Mouse (Mus musculus): Measurements from ENCODE around the gene Hoxc11.

Gene Hoxc11

GRCm38 (mm10) chr15:102954192-102955006, at the start of gene Hoxc11:
Gene Hoxc11, plus strand, starts transcription at chr15:102954427.
- peak within 1 kb of the TSS; percentile 58 for H3K4me3 ChIP-seq (replicated peaks; ENCODE audit: low read length)
- no peak for TF ChIP-seq CTCF (conservative IDR thresholded peaks at IDR 0.05; ENCODE audit: low read length)
- TF ChIP-seq NANOG (IDR thresholded peaks at IDR 0.05; ENCODE audit: borderline replicate concordance, low read length) = no peak
- no peak for TF ChIP-seq POU5F1 (IDR thresholded peaks at IDR 0.05; ENCODE audit: borderline replicate concordance, low read length)
- peaks cover 5% of the 10 kb centered on the region; the same call in 1 of the 2 replicates for H3K9me3 ChIP-seq (ENCODE audit: low read length)
- peaks cover 48% of the 10 kb centered on the region for H3K4me1 ChIP-seq (replicated peaks; ENCODE audit: low read depth, low read length)
- peaks cover 96% of the 10 kb centered on the region for H3K27me3 ChIP-seq (ENCODE audit: insufficient read depth, low read length)
- H3K36me3 ChIP-seq (ENCODE audit: insufficient read depth, low read length) = no peaks in the 10 kb centered on the region

GRCm38 (mm10) chr15:102904946-102905345, 49.3 kb upstream of the Hoxc11 start:
- Histone ChIP-seq H3K4me1 (replicated peaks; ENCODE audit: low read depth, low read length) (peaks cover 1% of the 10 kb centered on the region), H3K4me3 (replicated peaks; ENCODE audit: low read length) (no peak overlapping the region), H3K27me3 (ENCODE audit: insufficient read depth, low read length) (peaks cover 62% of the 10 kb centered on the region), H3K9me3 (ENCODE audit: low read length) (no peaks in the 10 kb centered on the region), H3K36me3 (ENCODE audit: insufficient read depth, low read length) (no peaks in the 10 kb centered on the region)
- no peak for TF ChIP-seq CTCF (conservative IDR thresholded peaks at IDR 0.05; ENCODE audit: low read length)
- no peak for TF ChIP-seq NANOG (IDR thresholded peaks at IDR 0.05; ENCODE audit: borderline replicate concordance, low read length)
- TF ChIP-seq POU5F1 (IDR thresholded peaks at IDR 0.05; ENCODE audit: borderline replicate concordance, low read length) = no peak

GRCm38 (mm10) chr15:102909536-102909935, 44.7 kb upstream of the Hoxc11 start:
- Histone ChIP-seq H3K4me1 (replicated peaks; ENCODE audit: low read depth, low read length) (peaks cover 18% of the 10 kb centered on the region), H3K36me3 (ENCODE audit: insufficient read depth, low read length) (no peaks in the 10 kb centered on the region), H3K27me3 (ENCODE audit: insufficient read depth, low read length) (peaks cover 85% of the 10 kb centered on the region), H3K4me3 (replicated peaks; ENCODE audit: low read length) (no peak overlapping the region), H3K9me3 (ENCODE audit: low read length) (no peaks in the 10 kb centered on the region)
- TF ChIP-seq POU5F1 (IDR thresholded peaks at IDR 0.05; ENCODE audit: borderline replicate concordance, low read length) = no peak
- no peak for TF ChIP-seq CTCF (conservative IDR thresholded peaks at IDR 0.05; ENCODE audit: low read length)
- TF ChIP-seq NANOG (IDR thresholded peaks at IDR 0.05; ENCODE audit: borderline replicate concordance, low read length) = no peak

GRCm38 (mm10) chr15:102910038-102910437, 44.2 kb upstream of the Hoxc11 start:
- Histone ChIP-seq H3K27me3 (ENCODE audit: insufficient read depth, low read length) (peaks cover 85% of the 10 kb centered on the region), H3K36me3 (ENCODE audit: insufficient read depth, low read length) (no peaks in the 10 kb centered on the region), H3K4me1 (replicated peaks; ENCODE audit: low read depth, low read length) (peaks cover 18% of the 10 kb centered on the region), H3K4me3 (replicated peaks; ENCODE audit: low read length) (peak overlapping the region; percentile 67), H3K9me3 (ENCODE audit: low read length) (no peaks in the 10 kb centered on the region)
- TF ChIP-seq CTCF (conservative IDR thresholded peaks at IDR 0.05; ENCODE audit: low read length) = no peak
- TF ChIP-seq POU5F1 (IDR thresholded peaks at IDR 0.05; ENCODE audit: borderline replicate concordance, low read length) = no peak
- TF ChIP-seq NANOG (IDR thresholded peaks at IDR 0.05; ENCODE audit: borderline replicate concordance, low read length) = no peak

- Histone ChIP-seq H3K36me3 (ENCODE audit: insufficient read depth, low read length) (no peaks in the 10 kb centered on the region), H3K4me1 (replicated peaks; ENCODE audit: low read depth, low read length) (peaks cover 18% of the 10 kb centered on the region), H3K4me3 (replicated peaks; ENCODE audit: low read length) (peak overlapping the region; percentile 67), H3K9me3 (ENCODE audit: low read length) (no peaks in the 10 kb centered on the region), H3K27me3 (ENCODE audit: insufficient read depth, low read length) (peaks cover 83% of the 10 kb centered on the region)
- TF ChIP-seq NANOG (IDR thresholded peaks at IDR 0.05; ENCODE audit: borderline replicate concordance, low read length) (no peak), POU5F1 (IDR thresholded peaks at IDR 0.05; ENCODE audit: borderline replicate concordance, low read length) (no peak), CTCF (conservative IDR thresholded peaks at IDR 0.05; ENCODE audit: low read length) (no peak)
Observed at GRCm38 (mm10) chr15:102910496-102911095, 43.6 kb upstream of the Hoxc11 start.

- TF ChIP-seq NANOG (IDR thresholded peaks at IDR 0.05; ENCODE audit: borderline replicate concordance, low read length) (no peak), POU5F1 (IDR thresholded peaks at IDR 0.05; ENCODE audit: borderline replicate concordance, low read length) (no peak), CTCF (conservative IDR thresholded peaks at IDR 0.05; ENCODE audit: low read length) (no peak)
- Histone ChIP-seq H3K9me3 (ENCODE audit: low read length) (no peaks in the 10 kb centered on the region), H3K4me3 (replicated peaks; ENCODE audit: low read length) (peak overlapping the region; percentile 13; the same call in 1 of the 2 replicates), H3K27me3 (ENCODE audit: insufficient read depth, low read length) (peaks cover 87% of the 10 kb centered on the region), H3K4me1 (replicated peaks; ENCODE audit: low read depth, low read length) (peaks cover 18% of the 10 kb centered on the region), H3K36me3 (ENCODE audit: insufficient read depth, low read length) (no peaks in the 10 kb centered on the region)
Observed at GRCm38 (mm10) chr15:102913038-102913585, 41.1 kb upstream of the Hoxc11 start.

- peaks cover 85% of the 10 kb centered on the region for H3K27me3 ChIP-seq (ENCODE audit: insufficient read depth, low read length)
- no peak for TF ChIP-seq NANOG (IDR thresholded peaks at IDR 0.05; ENCODE audit: borderline replicate concordance, low read length)
- TF ChIP-seq CTCF (conservative IDR thresholded peaks at IDR 0.05; ENCODE audit: low read length) = no peak
- no peak for TF ChIP-seq POU5F1 (IDR thresholded peaks at IDR 0.05; ENCODE audit: borderline replicate concordance, low read length)
- no peak overlapping the region for H3K4me3 ChIP-seq (replicated peaks; ENCODE audit: low read length)
- H3K36me3 ChIP-seq (ENCODE audit: insufficient read depth, low read length) = no peaks in the 10 kb centered on the region
- H3K4me1 ChIP-seq (replicated peaks; ENCODE audit: low read depth, low read length) = peaks cover 26% of the 10 kb centered on the region
- no peaks in the 10 kb centered on the region for H3K9me3 ChIP-seq (ENCODE audit: low read length)
Observed at GRCm38 (mm10) chr15:102917972-102918572, 36.2 kb upstream of the Hoxc11 start.

All from E14TG2a.4 (cell line).